Mouse (Mus musculus) intestine, embryonic 14.5 days (tissue): ENCODE data around the gene Macrod1. TPM values are rescaled to one million over a fixed set of nuclear protein-coding genes. Genes with fewer than 3 reads are reported as not detected.
A peak's percentile ranks its signal among the peaks of the same experiment; 100 is the strongest.

ENCODE experiments used
- ATAC-seq: fragments of 200-750 bp; cut with Nextera tagmentation; replicated peaks from 2 replicates; pipeline ENCODE4 v1.8.0; 2017; ENCODE audit warnings: low read depth, moderate number of reproducible peaks, moderate TSS enrichment, moderate library complexity; ENCODE audit not compliant: low FRiP score, low TSS enrichment
- DNase-seq: peaks from one replicate; pipeline ENCODE4 v3.0.0-alpha.2; 2018; ENCODE audit warnings: low spot score
- H3K27ac ChIP-seq: fragments of 300-500 bp; sonication (generic); 2 replicates; pipeline ENCODE4 v1.5.1; 2014; ENCODE audit warnings: low read depth, mild to moderate bottlenecking, control low read depth
- H3K27me3 ChIP-seq: fragments of 300-500 bp; sonication (generic); replicated peaks from 2 replicates; pipeline ENCODE4 v1.6.1; 2014; ENCODE audit warnings: low read length, control low read depth; ENCODE audit not compliant: control insufficient read depth, insufficient read depth
- H3K36me3 ChIP-seq: fragments of 300-500 bp; sonication (generic); 2 replicates; pipeline ENCODE4 v1.6.1; 2014; ENCODE audit warnings: low read length, control low read depth; ENCODE audit not compliant: control insufficient read depth, insufficient read depth
- H3K4me1 ChIP-seq: fragments of 300-500 bp; sonication (generic); replicated peaks from 2 replicates; pipeline ENCODE4 v1.6.1; 2014; ENCODE audit warnings: low read length, control low read depth, mixed read lengths; ENCODE audit not compliant: control insufficient read depth, insufficient read depth
- H3K4me2 ChIP-seq: fragments of 300-500 bp; sonication (generic); 2 replicates; pipeline ENCODE4 v1.6.1; 2014; ENCODE audit warnings: low read length
- H3K4me3 ChIP-seq: fragments of 300-500 bp; sonication (generic); 2 replicates; pipeline ENCODE4 v1.5.1; 2014; ENCODE audit warnings: low read depth, low read length, control low read depth, mixed read lengths
- H3K9ac ChIP-seq: fragments of 300-500 bp; sonication (generic); 2 replicates; pipeline ENCODE4 v1.6.1; 2014; ENCODE audit warnings: mild to moderate bottlenecking, low read length
- H3K9me3 ChIP-seq: fragments of 300-500 bp; sonication (generic); 2 replicates; pipeline ENCODE4 v1.6.1; 2016; ENCODE audit warnings: low read length, control low read depth; ENCODE audit not compliant: control insufficient read depth
- WGBS: fragments of 180-500 bp; shearing (Covaris S2); extraction: QIAGEN DNeasy Blood & Tissue Kit; methylation state at CpG from one replicate; pipeline ENCODE4 v1.1.7; 2014; 5-methylcytosine and 5-hydroxymethylcytosine counted together
- polyA plus RNA-seq: library from polyadenylated mRNA; unstranded; fragments of >200 nt; fragmentation: Nextera tagmentation; extraction: Ambion mirVana; gene quantifications from 2 replicates; pipeline ENCODE4 v1.2.1, GENCODE M21; 2014

The Macrod1 gene
- polyA plus RNA-seq, 1 experiment from 2014 or later: 8.5 TPM

- DNase-seq (no peak), ATAC-seq (no peak)
- no peak overlapping the region for H3K4me3 ChIP-seq
- H3K27ac ChIP-seq: no peak overlapping the region
- 90% methylated on average over 6 of the region's 6 CpGs for WGBS
- H3K9me3 ChIP-seq: no peaks in the 10 kb centered on the region
- H3K4me1 ChIP-seq: peaks cover 4% of the 10 kb centered on the region
- H3K36me3 ChIP-seq: no peaks in the 10 kb centered on the region
- 0 out of 2 replicates have a peak, but pooled peaks cover 5% of the 10 kb centered on the region for H3K27me3 ChIP-seq
- no peak overlapping the region for H3K4me2 ChIP-seq
- H3K9ac ChIP-seq: no peak overlapping the region
These were observed 95.5 kb downstream of the Macrod1 start for GRCm38 (mm10) chr19:7151927-7152653.

- H3K4me1 ChIP-seq: peaks cover 9% of the 10 kb centered on the region
- ATAC-seq (peak; percentile 38; the same call in 1 of the 2 replicates), DNase-seq (no peak)
- H3K4me3 ChIP-seq: no peak overlapping the region
- whole genome bisulfite sequencing: 21% methylated on average over 7 of the region's 7 CpGs
- H3K9me3 ChIP-seq: no peaks in the 10 kb centered on the region
- peaks cover 4% of the 10 kb centered on the region; the same call in 1 of the 2 replicates for H3K27me3 ChIP-seq
- no peak overlapping the region for H3K9ac ChIP-seq
- H3K4me2 ChIP-seq: no peak overlapping the region
- H3K27ac ChIP-seq: no peak overlapping the region
- H3K36me3 ChIP-seq: no peaks in the 10 kb centered on the region
These were observed 96.6 kb downstream of the Macrod1 start for GRCm38 (mm10) chr19:7153232-7153631.

GRCm38 (mm10) chr19:7155196-7155595 is 98.6 kb downstream of the Macrod1 start:
- peak; percentile 25; the same call in 1 of the 2 replicates for ATAC-seq
- peaks cover 11% of the 10 kb centered on the region for H3K4me1 ChIP-seq
- H3K4me3 ChIP-seq: no peak overlapping the region
- H3K9ac ChIP-seq: no peak overlapping the region
- DNase-seq: no peak
- no peak overlapping the region for H3K4me2 ChIP-seq
- no peak overlapping the region; the same call in 1 of the 2 replicates for H3K27ac ChIP-seq
- WGBS: 62% methylated on average over 6 of the region's 6 CpGs
- no peaks in the 10 kb centered on the region for H3K9me3 ChIP-seq
- peaks cover 11% of the 10 kb centered on the region; the same call in 1 of the 2 replicates for H3K27me3 ChIP-seq
- H3K36me3 ChIP-seq: no peaks in the 10 kb centered on the region

GRCm38 (mm10) chr19:7157734-7158133 is 101.1 kb downstream of the Macrod1 start:
- H3K4me3 ChIP-seq: no peak overlapping the region
- no peak overlapping the region for H3K27ac ChIP-seq
- 46% methylated on average over 14 of the region's 14 CpGs for WGBS
- no peaks in the 10 kb centered on the region for H3K36me3 ChIP-seq
- H3K4me1 ChIP-seq: peaks cover 15% of the 10 kb centered on the region
- no peak for DNase-seq
- H3K9ac ChIP-seq: no peak overlapping the region
- H3K27me3 ChIP-seq: peaks cover 11% of the 10 kb centered on the region; the same call in 1 of the 2 replicates
- no peak overlapping the region for H3K4me2 ChIP-seq
- ATAC-seq: no peak
- no peaks in the 10 kb centered on the region for H3K9me3 ChIP-seq

DNA sequence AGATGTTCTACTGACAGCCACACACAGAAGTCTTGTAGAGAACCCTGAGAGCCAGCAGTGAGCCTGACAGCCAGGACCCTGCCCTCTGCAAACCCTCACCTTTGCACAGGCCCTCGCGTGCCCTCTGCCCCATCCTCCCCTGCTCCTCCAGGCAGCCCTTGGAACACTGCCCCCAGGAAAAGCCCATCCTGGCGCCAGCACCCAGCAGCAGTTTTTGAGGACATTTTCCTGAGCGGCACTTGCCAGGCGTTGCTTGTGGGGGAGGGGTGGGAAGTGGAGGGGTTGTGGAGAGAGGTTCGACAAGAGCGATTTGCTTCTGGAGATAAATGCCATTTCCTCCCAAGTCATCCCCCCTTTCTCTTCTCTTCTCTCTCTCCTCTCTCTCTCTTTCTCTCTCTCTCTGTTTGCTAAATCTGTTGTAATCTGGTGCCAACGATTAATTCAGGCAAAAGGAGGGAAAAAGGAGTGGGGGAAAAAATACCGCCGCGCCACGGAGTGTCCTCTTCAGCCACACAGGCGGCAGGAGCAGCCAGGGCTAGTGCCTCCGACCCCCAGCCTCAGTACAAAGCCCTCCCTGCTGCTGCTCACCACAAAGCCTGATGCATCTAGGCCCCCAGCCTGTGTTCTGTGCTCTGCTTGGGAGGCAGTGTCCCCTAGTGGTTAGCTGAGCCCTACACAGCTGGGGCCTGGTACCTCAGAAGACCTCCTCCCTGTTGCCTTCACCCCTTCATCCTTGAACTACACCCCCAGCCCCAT is 103.7 kb downstream of the Macrod1 start:
- no peak overlapping the region for H3K4me3 ChIP-seq
- WGBS: 12% methylated on average over 14 of the region's 14 CpGs
- peak overlapping the region; percentile 16; the same call in 1 of the 2 replicates for H3K4me2 ChIP-seq
- DNase-seq (no peak), ATAC-seq (0 out of 2 replicates have a peak, but pooled peaks have one; percentile 26)
- H3K4me1 ChIP-seq: peaks cover 21% of the 10 kb centered on the region
- H3K36me3 ChIP-seq: no peaks in the 10 kb centered on the region
- H3K27ac ChIP-seq: no peak overlapping the region
- peaks cover 31% of the 10 kb centered on the region for H3K27me3 ChIP-seq
- 0 out of 2 replicates have a peak overlapping the region, but pooled peaks have one; percentile 11 for H3K9ac ChIP-seq
- H3K9me3 ChIP-seq: no peaks in the 10 kb centered on the region

DNA sequence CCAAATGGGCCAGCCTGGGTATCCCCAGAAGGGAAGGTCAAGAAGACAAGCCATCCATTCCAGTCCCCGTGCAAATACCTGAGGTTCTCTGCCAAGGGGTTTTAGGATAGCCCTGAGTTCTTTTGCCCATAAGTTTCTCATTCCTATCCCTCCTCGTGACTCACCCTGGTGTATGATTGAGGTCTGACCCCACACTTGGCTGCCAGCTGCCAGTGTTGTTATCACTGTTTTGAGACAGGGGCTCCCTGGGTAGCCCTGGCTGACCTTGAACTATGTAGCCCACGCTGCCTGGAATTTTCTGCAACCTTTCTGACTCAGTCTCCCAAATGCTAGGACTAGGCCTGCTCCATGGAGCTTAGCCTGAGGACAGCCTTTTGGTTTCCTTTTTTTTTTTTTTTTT is 104.5 kb downstream of the Macrod1 start:
- WGBS: 76% methylated on average over 3 of the region's 3 CpGs
- DNase-seq: no peak
- H3K27me3 ChIP-seq: peaks cover 38% of the 10 kb centered on the region
- H3K9me3 ChIP-seq: no peaks in the 10 kb centered on the region
- H3K4me2 ChIP-seq: no peak overlapping the region
- no peak overlapping the region for H3K9ac ChIP-seq
- H3K36me3 ChIP-seq: no peaks in the 10 kb centered on the region
- peaks cover 21% of the 10 kb centered on the region for H3K4me1 ChIP-seq
- no peak overlapping the region for H3K27ac ChIP-seq
- no peak for ATAC-seq
- H3K4me3 ChIP-seq: no peak overlapping the region

- H3K36me3 ChIP-seq: no peaks in the 10 kb centered on the region
- H3K4me3 ChIP-seq: 0 out of 2 replicates have a peak overlapping the region, but pooled peaks have one; percentile 55
- H3K4me2 ChIP-seq: peak overlapping the region; percentile 99; the same call in 1 of the 2 replicates
- no peak overlapping the region; the same call in 1 of the 2 replicates for H3K9ac ChIP-seq
- ATAC-seq: no peak
- no peak overlapping the region for H3K27ac ChIP-seq
- peaks cover 12% of the 10 kb centered on the region for H3K4me1 ChIP-seq
- H3K27me3 ChIP-seq: peaks cover 60% of the 10 kb centered on the region
- no peaks in the 10 kb centered on the region for H3K9me3 ChIP-seq
- 17% methylated on average over 6 of the region's 6 CpGs for WGBS
- no peak for DNase-seq
These were observed 107.6 kb downstream of the Macrod1 start for GRCm38 (mm10) chr19:7164238-7164637.

DNA sequence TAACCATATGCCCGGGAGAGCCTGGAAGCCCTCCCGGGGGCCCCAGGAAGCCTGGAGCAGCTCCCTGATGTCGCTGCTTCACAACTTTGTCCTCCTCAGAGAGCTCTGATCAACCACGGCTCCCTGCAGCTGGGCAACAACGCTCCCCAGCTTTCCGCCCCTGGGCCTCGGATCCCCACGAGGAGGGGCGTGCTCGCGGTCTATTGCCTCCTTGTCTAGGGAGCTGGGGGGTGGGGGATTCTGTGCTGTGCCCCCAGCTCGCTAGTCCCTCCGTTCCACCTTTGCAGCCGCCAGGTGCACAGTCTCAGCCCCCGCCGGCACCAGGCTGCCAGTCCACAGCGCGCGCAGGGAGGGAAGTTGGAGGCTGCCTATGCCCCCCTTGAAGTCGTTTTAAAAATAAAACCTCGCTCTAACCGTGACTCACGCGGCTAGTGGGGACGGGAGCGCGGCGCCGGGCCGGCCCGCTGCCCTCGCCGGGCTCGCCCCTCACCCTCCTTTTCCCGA is 108.3 kb downstream of the Macrod1 start:
- Histone ChIP-seq H3K27ac (no peak overlapping the region), H3K27me3 (peaks cover 59% of the 10 kb centered on the region), H3K9ac (peak overlapping the region; percentile 47), H3K4me2 (peak overlapping the region; percentile 99), H3K4me3 (peak overlapping the region; percentile 55), H3K9me3 (no peaks in the 10 kb centered on the region), H3K4me1 (peaks cover 12% of the 10 kb centered on the region), H3K36me3 (no peaks in the 10 kb centered on the region)
- DNase-seq (peak; percentile 68), ATAC-seq (0 out of 2 replicates have a peak, but pooled peaks have one; percentile 2)
- WGBS: 2% methylated on average over 34 of the region's 35 CpGs
